12 mouse cellular contexts compared by ENCODE assay signal in the genomic region with DNA sequence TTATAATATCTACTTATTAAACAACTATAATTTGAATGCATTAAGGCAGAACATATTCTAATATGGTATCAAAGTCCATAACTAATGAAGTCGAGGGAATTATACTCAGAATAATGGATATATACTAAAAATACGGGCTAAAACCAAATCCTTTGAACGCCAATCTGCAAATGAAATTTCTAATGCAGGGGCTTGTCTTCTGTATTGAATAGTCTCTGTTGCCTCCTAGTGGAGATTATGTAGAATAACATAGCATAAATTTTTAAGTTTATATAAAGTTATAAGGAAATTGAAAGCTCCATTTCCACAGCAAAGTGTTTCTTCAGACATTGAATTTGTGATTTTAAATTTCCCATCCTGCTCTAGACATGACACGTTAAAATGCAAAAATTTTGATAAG.
A peak's percentile ranks its signal among the peaks of the same experiment; 100 is the strongest.
DNase-seq lines count a peak whose midpoint lies in the region; ATAC-seq and TF ChIP-seq lines count a peak whose summit lies in the region.
"Had no signal": no experiment of that assay in that cellular context is flagged by ENCODE, and none has a peak within 500 bp of the region (broad histone marks: within the 10 kb centered on the region; RNA-seq: fewer than 3 reads in every experiment).

No protein-coding gene starts in this region.

- H3K36me3 ChIP-seq in heart, postnatal 0 days (replicated peaks; ENCODE audit: control insufficient read depth, insufficient read depth, low read length): peaks cover 23% of the 10 kb centered on the region; the same call in 1 of the 2 replicates
- H3K36me3 ChIP-seq in midbrain, embryonic 14.5 days (ENCODE audit: control insufficient read depth, insufficient read depth, low read length): no peaks in the 10 kb centered on the region
- H3K36me3 ChIP-seq in midbrain, embryonic 10.5 days: no peaks in the 10 kb centered on the region
- H3K36me3 ChIP-seq: limb, embryonic 13.5 days had no signal

- DNase-seq in heart, postnatal 0 days (ENCODE audit: low spot score): peak; percentile 42
- no peak for DNase-seq in heart, postnatal 14 days
- peak; percentile 73 for DNase-seq in midbrain, embryonic 14.5 days
- no peak for DNase-seq in midbrain, embryonic 10.5 days (ENCODE audit: low spot score)
- DNase-seq in retina, postnatal 1 day: peak; percentile 37
- DNase-seq in gastrocnemius, postnatal 25 days: no peak
- DNase-seq in lung, postnatal 4 days: no peak
- DNase-seq: adrenal gland, postnatal 25 days; cerebellum, adult 11-12 months had no signal

- no peak overlapping the region for H3K4me2 ChIP-seq in heart, postnatal 0 days (ENCODE audit: low read depth, low read length)
- no peak overlapping the region for H3K4me2 ChIP-seq in midbrain, embryonic 14.5 days (ENCODE audit: low read length)
- H3K4me2 ChIP-seq: limb, embryonic 13.5 days had no signal

- TF ChIP-seq CTCF in heart, postnatal 0 days (IDR thresholded peaks at IDR 0.05; ENCODE audit: low read depth): peak; percentile 45

- no peak overlapping the region for H3K27ac ChIP-seq in heart, postnatal 0 days (ENCODE audit: low read depth)
- H3K27ac ChIP-seq in midbrain, embryonic 14.5 days (replicated peaks; ENCODE audit: low read depth, low read length): no peak overlapping the region
- no peak overlapping the region for H3K27ac ChIP-seq in midbrain, embryonic 10.5 days (replicated peaks)
- H3K27ac ChIP-seq: limb, embryonic 13.5 days had no signal

- H3K9me3 ChIP-seq in heart, postnatal 0 days (replicated peaks; ENCODE audit: control insufficient read depth, low read length): no peaks in the 10 kb centered on the region
- H3K9me3 ChIP-seq in midbrain, embryonic 14.5 days (ENCODE audit: control insufficient read depth, low read length): no peaks in the 10 kb centered on the region
- H3K9me3 ChIP-seq in midbrain, embryonic 10.5 days (replicated peaks): no peaks in the 10 kb centered on the region
- H3K9me3 ChIP-seq: limb, embryonic 13.5 days had no signal

- no peak for ATAC-seq in heart, postnatal 0 days (ENCODE audit: insufficient read depth, low read depth)
- no peak; the same call in 1 of the 2 replicates for ATAC-seq in midbrain, embryonic 14.5 days (ENCODE audit: low FRiP score, low TSS enrichment)
- peak; percentile 61 for ATAC-seq in activated CD4-positive, CD25-positive, alpha-beta regulatory T cell, adult 4 months
- ATAC-seq: inflammation-experienced regulatory T-cells, adult 6 months had no signal

- no peak for TF ChIP-seq EP300 in heart, postnatal 0 days (IDR thresholded peaks at IDR 0.05; ENCODE audit: low read depth)

- 37% methylated on average over 4 of the region's 4 CpGs for WGBS in heart, postnatal 0 days
- WGBS in midbrain, embryonic 14.5 days: 15% methylated on average over 4 of the region's 4 CpGs
- 37% methylated on average over 4 of the region's 4 CpGs for WGBS in midbrain, embryonic 10.5 days

- H3K4me1 ChIP-seq in heart, postnatal 0 days (ENCODE audit: control insufficient read depth, insufficient read depth): no peaks in the 10 kb centered on the region
- H3K4me1 ChIP-seq in midbrain, embryonic 14.5 days (ENCODE audit: control insufficient read depth, insufficient read depth, low read length): no peaks in the 10 kb centered on the region
- H3K4me1 ChIP-seq in midbrain, embryonic 10.5 days: no peaks in the 10 kb centered on the region
- H3K4me1 ChIP-seq: limb, embryonic 13.5 days had no signal

- intact Hi-C loops in heart, postnatal 14 days (cut with DNase I): loop anchor here (2.0 kb wide), 1 partner anchor 1059 kb away; a partner anchor contains a TSS

- no peak overlapping the region for H3K4me3 ChIP-seq in heart, postnatal 0 days (ENCODE audit: low read depth, low read length)
- no peak overlapping the region for H3K4me3 ChIP-seq in midbrain, embryonic 14.5 days (replicated peaks; ENCODE audit: low read depth, low read length)
- no peak overlapping the region for H3K4me3 ChIP-seq in midbrain, embryonic 10.5 days
- H3K4me3 ChIP-seq: limb, embryonic 13.5 days had no signal

- no peaks in the 10 kb centered on the region for H3K27me3 ChIP-seq in heart, postnatal 0 days (ENCODE audit: control insufficient read depth, insufficient read depth, low read length)
- H3K27me3 ChIP-seq in midbrain, embryonic 14.5 days (ENCODE audit: control insufficient read depth, insufficient read depth, low read length): no peaks in the 10 kb centered on the region
- H3K27me3 ChIP-seq in midbrain, embryonic 10.5 days (ENCODE audit: low read depth, poor library complexity, severe bottlenecking): no peaks in the 10 kb centered on the region
- H3K27me3 ChIP-seq: limb, embryonic 13.5 days had no signal

- no peak overlapping the region for H3K9ac ChIP-seq in heart, postnatal 0 days (replicated peaks; ENCODE audit: low read depth, low read length)
- H3K9ac ChIP-seq in midbrain, embryonic 14.5 days (replicated peaks; ENCODE audit: low read length): no peak overlapping the region
- H3K9ac ChIP-seq: limb, embryonic 13.5 days had no signal

Comparison
In these comparisons a context has a peak if more than half of its experiments do, and no peak if none do; other contexts are left out.
1. DNase-seq: peak in heart, postnatal 0 days (single experiment), midbrain, embryonic 14.5 days (single experiment) and retina, postnatal 1 day (single experiment); none in heart, postnatal 14 days (0 of 2), midbrain, embryonic 10.5 days (single experiment), gastrocnemius, postnatal 25 days (single experiment) and lung, postnatal 4 days (0 of 2).